7 mouse cellular contexts compared by ENCODE assay signal in the genomic region with DNA sequence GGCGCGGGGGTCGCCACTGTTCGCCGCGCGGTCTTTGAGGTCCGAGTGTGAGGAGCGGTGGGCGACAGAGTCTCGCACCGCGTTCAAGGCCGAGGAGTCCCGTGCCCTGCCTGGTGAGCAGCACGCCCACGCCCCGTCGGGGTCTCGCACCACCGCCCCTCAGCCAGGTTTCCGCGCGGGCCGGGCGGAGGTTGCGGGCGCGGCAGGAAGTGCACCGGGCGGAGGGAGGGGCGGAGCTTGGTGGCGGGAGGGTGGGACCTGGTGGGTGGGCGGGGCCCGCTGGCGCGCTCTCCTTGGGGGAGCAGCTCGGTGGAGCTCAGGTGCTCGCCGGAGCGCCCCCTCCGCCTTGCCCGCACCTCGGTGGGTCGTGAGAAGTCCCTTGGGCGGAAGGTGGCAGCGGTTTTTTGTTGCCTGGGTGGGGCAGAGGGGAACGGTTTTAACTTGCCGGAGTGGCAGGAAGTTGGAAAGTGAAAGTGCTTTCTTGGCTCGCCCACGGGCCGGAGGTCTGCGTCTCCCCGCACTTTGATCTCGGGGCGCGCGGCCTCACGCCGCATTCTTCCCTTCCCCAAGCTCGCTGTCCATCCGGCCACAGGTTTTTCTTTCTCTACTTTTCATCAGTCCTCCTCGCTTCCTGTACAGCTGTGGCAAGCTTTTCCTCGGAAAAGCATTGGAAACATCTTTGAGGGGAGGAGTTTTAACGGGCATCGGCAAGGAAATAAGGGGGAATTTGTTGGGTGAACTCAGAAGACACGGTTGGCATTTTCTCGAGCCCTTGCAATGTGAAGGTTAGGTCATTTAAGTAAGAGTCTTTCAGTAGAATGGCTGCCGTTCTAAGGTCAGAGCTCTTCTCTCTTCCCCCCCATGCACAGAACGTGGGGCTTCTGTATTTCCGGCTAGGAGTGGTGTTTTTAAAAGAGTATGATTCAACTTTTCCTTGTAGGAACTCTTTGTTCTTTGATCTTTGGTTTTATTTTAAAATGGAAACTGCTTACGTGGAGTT. TPM values are rescaled to one million over a fixed set of nuclear protein-coding genes. Genes with fewer than 3 reads are reported as not detected.
DNase-seq lines count a peak whose midpoint lies in the region; ATAC-seq lines count a peak whose summit lies in the region.

No protein-coding gene starts in this region.

- H3K9me3 ChIP-seq in embryonic facial prominence, embryonic 10.5 days, result no peaks in the 10 kb centered on the region
- H3K9me3 ChIP-seq in limb, embryonic 10.5 days (replicated peaks), result no peaks in the 10 kb centered on the region
- H3K9me3 ChIP-seq in midbrain, embryonic 12.5 days, result no peaks in the 10 kb centered on the region

- peak overlapping the region; percentile 78 for H3K4me3 ChIP-seq in embryonic facial prominence, embryonic 10.5 days
- peak overlapping the region; percentile 90 for H3K4me3 ChIP-seq in limb, embryonic 10.5 days
- peak overlapping the region; percentile 71 for H3K4me3 ChIP-seq in midbrain, embryonic 12.5 days

- peak overlapping the region; percentile 85 for H3K4me2 ChIP-seq in midbrain, embryonic 12.5 days (replicated peaks)

- H3K9ac ChIP-seq in midbrain, embryonic 12.5 days (replicated peaks), result peak overlapping the region; percentile 78

- DNase-seq in adrenal gland, postnatal 14 days, result peak; percentile 95
- peak; percentile 94 for DNase-seq in embryonic facial prominence, embryonic 10.5 days (ENCODE audit: low spot score)
- peak; percentile 99 for DNase-seq in heart, adult 11 months
- DNase-seq in kidney, adult 18-20 months, result peak; percentile 91
- DNase-seq in limb, embryonic 10.5 days (ENCODE audit: low spot score), result peak; percentile 93
- DNase-seq in skeletal muscle tissue, adult 2 months (ENCODE audit: low read depth, low spot score), result peak; percentile 82

- no peaks in the 10 kb centered on the region for H3K27me3 ChIP-seq in embryonic facial prominence, embryonic 10.5 days (replicated peaks; ENCODE audit: low read depth, poor library complexity, severe bottlenecking)
- H3K27me3 ChIP-seq in limb, embryonic 10.5 days (ENCODE audit: low read depth, poor library complexity, severe bottlenecking), result no peaks in the 10 kb centered on the region
- H3K27me3 ChIP-seq in midbrain, embryonic 12.5 days, result no peaks in the 10 kb centered on the region

- peak overlapping the region; percentile 98 for H3K27ac ChIP-seq in embryonic facial prominence, embryonic 10.5 days (replicated peaks)
- H3K27ac ChIP-seq in limb, embryonic 10.5 days, result peak overlapping the region; percentile 100
- H3K27ac ChIP-seq in midbrain, embryonic 12.5 days (replicated peaks), result peak overlapping the region; percentile 93

- no peaks in the 10 kb centered on the region for H3K36me3 ChIP-seq in embryonic facial prominence, embryonic 10.5 days (replicated peaks)
- H3K36me3 ChIP-seq in limb, embryonic 10.5 days, result 0 out of 2 replicates have a peak, but pooled peaks cover 2% of the 10 kb centered on the region
- H3K36me3 ChIP-seq in midbrain, embryonic 12.5 days, result no peaks in the 10 kb centered on the region

- WGBS in embryonic facial prominence, embryonic 10.5 days, result 2% methylated on average over 72 of the region's 72 CpGs
- WGBS in limb, embryonic 10.5 days, result under 1% methylated on average over 53 of the region's 72 CpGs
- 1% methylated on average over 65 of the region's 72 CpGs for WGBS in midbrain, embryonic 12.5 days

- ATAC-seq in midbrain, embryonic 12.5 days (ENCODE audit: low FRiP score, low read depth), result peak; percentile 92

- peaks cover 35% of the 10 kb centered on the region for H3K4me1 ChIP-seq in embryonic facial prominence, embryonic 10.5 days
- H3K4me1 ChIP-seq in limb, embryonic 10.5 days, result peaks cover 35% of the 10 kb centered on the region
- peaks cover 23% of the 10 kb centered on the region for H3K4me1 ChIP-seq in midbrain, embryonic 12.5 days

RNA-seq across cellular contexts. Expression of a gene that starts 0.7 kb away (rescaled TPM):
- total RNA-seq in adrenal gland, postnatal 14 days (2021), result 116 and 135 TPM in 2 replicates
- polyA plus RNA-seq in embryonic facial prominence, embryonic 10.5 days (2016; fragmentation: Nextera tagmentation; extraction: Ambion mirVana), result 12.0 and 13.3 TPM in 2 replicates
- 10.6 and 15.2 TPM in 2 replicates for polyA plus RNA-seq in limb, embryonic 10.5 days (2016; fragmentation: Nextera tagmentation; extraction: Ambion mirVana)
- 18.9 and 19.9 TPM in 2 replicates for polyA plus RNA-seq in midbrain, embryonic 12.5 days (2016; fragmentation: Nextera tagmentation; extraction: Ambion mirVana)

RNA-seq across cellular contexts. Expression of a gene that starts 45.4 kb away (rescaled TPM):
- 15.5 and 18.3 TPM in 2 replicates for total RNA-seq in adrenal gland, postnatal 14 days (2021)
- polyA plus RNA-seq in embryonic facial prominence, embryonic 10.5 days (2016; fragmentation: Nextera tagmentation; extraction: Ambion mirVana), result 5.4 and 8.4 TPM in 2 replicates
- 1.7 and 2.0 TPM in 2 replicates for polyA plus RNA-seq in limb, embryonic 10.5 days (2016; fragmentation: Nextera tagmentation; extraction: Ambion mirVana)
- 27.4 and 30.2 TPM in 2 replicates for polyA plus RNA-seq in midbrain, embryonic 12.5 days (2016; fragmentation: Nextera tagmentation; extraction: Ambion mirVana)

RNA-seq across cellular contexts. Expression of a gene that starts 59.7 kb away (rescaled TPM):
- 7.3 and 7.9 TPM in 2 replicates for total RNA-seq in adrenal gland, postnatal 14 days (2021)
- 12.5 and 14.6 TPM in 2 replicates for polyA plus RNA-seq in embryonic facial prominence, embryonic 10.5 days (2016; fragmentation: Nextera tagmentation; extraction: Ambion mirVana)
- polyA plus RNA-seq in limb, embryonic 10.5 days (2016; fragmentation: Nextera tagmentation; extraction: Ambion mirVana), result 9.5 and 13.4 TPM in 2 replicates
- 16.5 and 18.8 TPM in 2 replicates for polyA plus RNA-seq in midbrain, embryonic 12.5 days (2016; fragmentation: Nextera tagmentation; extraction: Ambion mirVana)

Comparison
In these comparisons a context has a peak if more than half of its experiments do, and no peak if none do; other contexts are left out.
1. Peak in every context shown above with its lines: DNase-seq, ATAC-seq, H3K4me3 ChIP-seq and H3K27ac ChIP-seq.